Mouse (Mus musculus): ENCODE measurements at regions not wholly inside any gene's neighbourhood (a gene's known extent, or its start where the extent isn't known, plus 50 kb on each side); places are given as distances from the start of the nearest gene placed in this dataset.
"Not testable (repeated sequence)": the region's sequence is repeated elsewhere in the genome, so short reads cannot be mapped to it uniquely, and the experiment has no call there.

DNA sequence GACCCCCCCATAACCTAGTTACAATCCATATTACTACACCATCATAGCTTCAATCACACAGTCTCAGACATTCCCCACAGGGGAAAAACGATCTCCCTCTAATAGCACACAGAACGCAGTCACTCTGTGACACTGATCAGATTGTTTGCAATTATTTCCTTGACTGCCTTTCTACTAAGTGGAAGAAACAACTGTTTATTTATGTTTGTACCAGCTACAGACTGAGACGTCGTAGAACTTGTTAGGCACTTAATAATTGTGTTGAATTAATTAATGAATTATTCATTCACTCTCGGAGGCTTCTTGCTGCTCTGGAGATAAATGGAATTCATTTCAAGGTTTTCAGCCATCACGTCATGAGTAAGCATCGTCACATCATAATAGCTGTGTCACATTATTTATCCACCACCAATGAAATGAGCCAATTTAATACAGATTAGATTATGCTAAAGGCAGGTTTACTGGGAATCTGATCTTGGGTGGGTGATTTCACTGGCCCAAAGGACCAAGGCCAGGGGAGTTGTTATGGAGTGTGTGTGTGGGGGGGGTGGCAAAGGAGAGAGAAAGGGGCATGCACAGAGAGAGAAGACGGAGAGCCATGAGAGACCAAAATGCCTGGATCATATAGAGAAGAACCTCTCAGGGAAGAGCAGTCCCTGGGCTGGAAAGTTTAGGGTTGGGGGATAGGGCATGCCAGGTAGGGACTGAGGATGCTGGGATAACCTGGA, 355.7 kb upstream of the Zwint start:
- no peak for DNase-seq (ENCODE audit: inconsistent ontology term)

DNA sequence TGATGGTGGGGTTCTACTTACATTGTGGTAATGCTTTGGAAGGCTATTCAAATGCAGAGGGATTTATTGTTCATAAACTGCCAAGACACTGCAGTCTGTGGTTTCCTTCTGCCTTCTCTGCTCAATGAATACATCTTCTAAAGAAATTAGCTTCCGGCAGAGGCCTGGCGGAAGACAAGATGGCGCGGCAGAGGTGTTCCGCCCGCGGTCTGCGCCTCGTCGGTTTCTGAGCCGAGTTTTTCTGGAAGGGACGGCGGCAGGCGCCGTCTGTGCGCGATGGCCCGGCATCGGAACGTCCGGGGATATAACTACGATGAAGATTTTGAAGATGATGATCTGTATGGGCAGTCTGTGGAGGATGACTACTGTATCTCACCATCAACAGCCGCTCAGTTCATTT, 345.6 kb upstream of the Zwint start:
- DNase-seq (ENCODE audit: inconsistent ontology term) = not testable (repeated sequence)

GRCm38 (mm10) chr10:72318308-72318707, 336.3 kb upstream of the Zwint start:
- no peak for DNase-seq (ENCODE audit: inconsistent ontology term)

DNA sequence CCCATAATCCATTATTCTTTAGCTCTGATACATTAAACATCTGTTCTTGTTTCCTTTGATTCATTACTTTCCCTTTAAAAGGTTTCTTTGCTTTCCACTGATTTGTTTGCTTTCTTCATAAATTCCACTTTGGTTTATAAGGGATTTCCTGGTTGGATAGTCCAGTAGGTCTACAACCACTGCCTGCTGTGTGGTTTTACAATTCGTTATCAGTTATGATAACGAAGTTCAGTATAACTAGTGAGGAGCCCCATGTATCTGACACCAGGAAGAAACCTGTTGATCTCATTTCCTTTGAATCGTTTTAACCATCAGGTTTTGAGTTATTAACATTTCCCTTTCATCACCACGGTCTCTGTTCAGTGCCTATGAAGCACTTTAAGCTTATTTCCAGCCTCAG, 334.3 kb upstream of the Zwint start:
- no peak for DNase-seq (ENCODE audit: inconsistent ontology term)

- DNase-seq (ENCODE audit: inconsistent ontology term) = no peak
These were observed 328.0 kb upstream of the Zwint start for GRCm38 (mm10) chr10:72326624-72327023.

DNA sequence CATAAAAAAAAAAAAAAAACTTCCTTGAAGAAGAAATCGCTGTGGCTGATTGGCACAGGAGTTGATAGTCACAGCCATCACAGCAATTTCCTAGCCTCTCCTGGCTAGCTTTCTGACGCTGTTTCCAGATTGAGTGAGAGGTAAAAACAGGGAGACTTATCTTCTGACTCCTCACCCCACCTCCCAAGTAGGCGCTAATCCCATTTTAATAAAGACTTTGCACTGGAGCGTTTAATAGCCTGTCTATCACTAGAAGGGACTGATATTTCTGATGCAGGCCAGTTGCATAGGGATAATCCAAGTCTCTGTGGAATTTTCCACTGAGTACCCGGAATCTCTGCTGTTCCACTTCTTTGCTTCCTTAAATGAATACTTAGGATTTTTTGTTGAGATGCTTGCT, 307.4 kb upstream of the Zwint start:
- no peak for DNase-seq (ENCODE audit: inconsistent ontology term)

GRCm38 (mm10) chr10:72347949-72348663, 306.5 kb upstream of the Zwint start:
- no peak for DNase-seq (ENCODE audit: inconsistent ontology term)

GRCm38 (mm10) chr10:72352810-72353209, 301.8 kb upstream of the Zwint start:
- DNase-seq (ENCODE audit: inconsistent ontology term) = no peak

GRCm38 (mm10) chr10:72353515-72353914, 301.1 kb upstream of the Zwint start:
- no peak for DNase-seq (ENCODE audit: inconsistent ontology term)

GRCm38 (mm10) chr10:72383351-72383750, 271.3 kb upstream of the Zwint start:
- no peak for DNase-seq (ENCODE audit: inconsistent ontology term)

DNA sequence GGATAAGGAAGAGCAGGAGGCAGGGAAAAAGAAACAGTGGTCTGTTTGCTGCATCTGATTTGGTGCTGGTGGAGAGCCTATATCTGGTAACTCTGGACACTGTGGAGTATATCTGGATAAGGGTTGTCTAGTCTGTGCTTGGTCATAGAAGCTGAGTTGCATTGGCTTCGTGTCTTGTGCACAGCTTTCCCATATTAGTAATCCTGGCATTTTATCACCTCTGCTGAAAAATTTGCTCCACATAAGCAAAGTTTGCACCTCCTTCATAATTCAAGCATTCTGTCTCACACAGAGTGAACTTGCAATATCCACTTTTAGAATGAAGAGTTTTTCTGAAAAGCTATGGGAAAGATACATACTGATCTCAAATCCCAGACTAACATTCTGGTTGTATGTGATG, 269.8 kb upstream of the Zwint start:
- no peak for DNase-seq (ENCODE audit: inconsistent ontology term)

GRCm38 (mm10) chr10:72391397-72391796, 263.2 kb upstream of the Zwint start:
- no peak for DNase-seq (ENCODE audit: inconsistent ontology term)

DNA sequence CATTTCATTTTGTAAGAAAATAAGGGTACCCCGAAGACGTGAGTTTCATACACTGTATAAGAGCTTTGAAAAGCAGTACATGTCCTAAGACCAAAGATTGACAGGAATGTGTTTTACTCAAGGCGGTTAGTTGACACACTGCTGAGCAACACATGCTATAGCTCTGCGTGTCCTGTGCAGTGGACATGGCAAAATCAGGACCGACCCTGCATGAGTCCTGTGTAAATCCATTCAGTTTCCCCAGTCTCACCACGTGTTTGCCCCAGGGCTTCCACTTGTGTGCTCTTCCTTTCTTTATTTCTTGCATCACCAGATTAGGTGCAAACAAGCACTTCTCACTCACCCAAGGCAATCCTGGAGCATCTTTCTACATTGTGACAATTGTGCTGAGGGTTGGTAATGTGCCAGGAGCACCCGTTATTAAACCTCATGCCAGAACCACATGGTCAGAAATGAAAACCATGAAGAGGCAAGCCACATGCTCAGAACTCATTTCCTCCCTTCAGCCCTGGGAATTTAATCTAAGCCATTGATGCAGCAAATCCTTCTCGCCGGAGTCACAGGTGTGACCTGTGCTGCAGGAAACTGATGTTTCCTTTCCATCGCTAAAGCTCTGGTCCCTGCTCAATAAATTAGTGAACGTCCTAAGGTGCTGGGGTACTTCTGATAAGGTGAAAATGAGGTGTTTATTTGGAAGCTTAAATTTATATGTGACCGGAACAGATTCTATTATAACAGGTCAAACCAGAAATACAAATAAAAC, 261.2 kb upstream of the Zwint start:
- no peak for DNase-seq (ENCODE audit: inconsistent ontology term)

GRCm38 (mm10) chr10:72394367-72394766, 260.3 kb upstream of the Zwint start:
- DNase-seq (ENCODE audit: inconsistent ontology term) = no peak

DNA sequence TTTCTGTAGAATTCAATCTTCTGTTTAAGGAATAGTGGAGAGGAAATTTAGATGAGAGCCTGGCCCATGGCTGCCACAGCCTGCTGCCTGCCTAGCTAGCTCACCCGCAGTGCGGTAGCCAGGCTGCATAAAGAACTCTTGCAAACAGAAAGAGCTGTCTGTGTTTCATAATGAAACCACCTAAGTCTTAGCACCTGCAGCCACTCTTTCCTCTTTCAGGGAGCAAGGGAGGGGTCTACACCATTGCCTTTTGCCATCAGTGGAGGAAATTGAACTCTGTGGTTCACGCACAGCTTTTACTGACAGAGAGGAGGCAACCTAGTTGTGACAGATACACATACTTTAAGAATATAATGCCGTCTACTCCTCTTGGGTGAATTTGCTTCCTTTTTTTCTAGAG, 251.4 kb upstream of the Zwint start:
- no peak for DNase-seq (ENCODE audit: inconsistent ontology term)

GRCm38 (mm10) chr10:72410305-72410704, 244.3 kb upstream of the Zwint start:
- peak; percentile 35 for DNase-seq (ENCODE audit: inconsistent ontology term)

GRCm38 (mm10) chr10:72411670-72412069, 243.0 kb upstream of the Zwint start:
- DNase-seq (ENCODE audit: inconsistent ontology term) = no peak

GRCm38 (mm10) chr10:72454629-72455028, 200.0 kb upstream of the Zwint start:
- peak; percentile 2 for DNase-seq (ENCODE audit: inconsistent ontology term)

- peak; percentile 91 for DNase-seq (ENCODE audit: inconsistent ontology term)
These were observed 170.3 kb upstream of the Zwint start for GRCm38 (mm10) chr10:72484315-72484714.

- DNase-seq (ENCODE audit: inconsistent ontology term) = no peak
These were observed 122.2 kb upstream of the Zwint start for GRCm38 (mm10) chr10:72532431-72532830.

GRCm38 (mm10) chr10:72533427-72533826, 121.2 kb upstream of the Zwint start:
- no peak for DNase-seq (ENCODE audit: inconsistent ontology term)

GRCm38 (mm10) chr10:72533859-72534258, 120.8 kb upstream of the Zwint start:
- no peak for DNase-seq (ENCODE audit: inconsistent ontology term)

GRCm38 (mm10) chr10:72549564-72549963, 105.1 kb upstream of the Zwint start:
- DNase-seq (ENCODE audit: inconsistent ontology term) = no peak

All from Muller cell, postnatal 12 days (primary cell).